Mouse (Mus musculus) T-helper 1 cell (primary cell): ENCODE measurements at regions not wholly inside any gene's neighbourhood (a gene's known extent, or its start where the extent isn't known, plus 50 kb on each side); places are given as distances from the start of the nearest gene placed in this dataset.

Experiments
- in situ Hi-C: fragments of 300-600 bp; cut with MboI, MseI; formaldehyde crosslinking; loops from one replicate; pipeline ENCODE4 v1.15.1; 2025; ENCODE audit warnings: high pct_unique_total_duplicates

- in situ Hi-C loops = no loop called here
Observed at GRCm38 (mm10) chr13:75204417-75204816, 114.8 kb downstream of the Pcsk1 start.

GRCm38 (mm10) chr13:75223944-75224343 is 134.3 kb downstream of the Pcsk1 start:
- in situ Hi-C loops = loop anchor here (5.0 kb wide), 1 partner anchor 648 kb away; no protein-coding TSS in a partner anchor

GRCm38 (mm10) chr13:75225581-75226297 is 136.1 kb downstream of the Pcsk1 start:
- in situ Hi-C loops = loop anchor here (5.0 kb wide), 1 partner anchor 572 kb away; no protein-coding TSS in a partner anchor

- in situ Hi-C loops = loop anchor here (5.0 kb wide), 1 partner anchor 570 kb away; no protein-coding TSS in a partner anchor
Observed at GRCm38 (mm10) chr13:75227616-75228277, 138.1 kb downstream of the Pcsk1 start.

- in situ Hi-C loops = no loop called here
Observed at GRCm38 (mm10) chr13:75236424-75236823, 146.8 kb downstream of the Pcsk1 start.
